Mouse (Mus musculus): ENCODE measurements around the gene Jam3. TPM values are rescaled to one million over a fixed set of nuclear protein-coding genes. Genes with fewer than 3 reads are reported as not detected.
"Not testable (repeated sequence)": the region's sequence is repeated elsewhere in the genome, so short reads cannot be mapped to it uniquely, and the experiment has no call there.

Jam3 gene
- polyA plus RNA-seq, 1 experiment from 2014 or later: 78.3 TPM

GRCm38 (mm10) chr9:27175241-27175640, 20.0 kb upstream of the Jam3 start:
- 88% methylated on average over 13 of the region's 13 CpGs for WGBS
- Histone ChIP-seq H3K4me2 (replicated peaks; ENCODE audit: low read depth, low read length) (no peak overlapping the region), H3K27me3 (ENCODE audit: control insufficient read depth, insufficient read depth, low read length) (no peaks in the 10 kb centered on the region), H3K9me3 (ENCODE audit: control insufficient read depth, low read length) (no peaks in the 10 kb centered on the region), H3K4me1 (ENCODE audit: control insufficient read depth, insufficient read depth, low read length) (no peaks in the 10 kb centered on the region), H3K4me3 (ENCODE audit: low read length) (no peak overlapping the region), H3K27ac (ENCODE audit: low read depth, low read length) (no peak overlapping the region), H3K36me3 (ENCODE audit: control insufficient read depth, insufficient read depth, low read length) (no peaks in the 10 kb centered on the region), H3K9ac (ENCODE audit: low read depth, low read length) (no peak overlapping the region)
- ATAC-seq (ENCODE audit: low FRiP score, low TSS enrichment): no peak

GRCm38 (mm10) chr9:27174079-27174478, 18.9 kb upstream of the Jam3 start:
- Histone ChIP-seq H3K27me3 (ENCODE audit: control insufficient read depth, insufficient read depth, low read length) (no peaks in the 10 kb centered on the region), H3K36me3 (ENCODE audit: control insufficient read depth, insufficient read depth, low read length) (no peaks in the 10 kb centered on the region), H3K9ac (ENCODE audit: low read depth, low read length) (no peak overlapping the region), H3K27ac (ENCODE audit: low read depth, low read length) (no peak overlapping the region), H3K4me3 (ENCODE audit: low read length) (no peak overlapping the region), H3K4me1 (ENCODE audit: control insufficient read depth, insufficient read depth, low read length) (no peaks in the 10 kb centered on the region), H3K4me2 (replicated peaks; ENCODE audit: low read depth, low read length) (no peak overlapping the region), H3K9me3 (ENCODE audit: control insufficient read depth, low read length) (no peaks in the 10 kb centered on the region)
- no peak for ATAC-seq (ENCODE audit: low FRiP score, low TSS enrichment)
- 58% methylated on average over 5 of the region's 5 CpGs for WGBS

- ATAC-seq (ENCODE audit: low FRiP score, low TSS enrichment): no peak
- no peak overlapping the region for H3K27ac ChIP-seq (ENCODE audit: low read depth, low read length)
Measured at GRCm38 (mm10) chr9:27173646-27174045, 18.4 kb upstream of the Jam3 start.

GRCm38 (mm10) chr9:27172839-27173238, 17.6 kb upstream of the Jam3 start:
- Histone ChIP-seq H3K9me3 (ENCODE audit: control insufficient read depth, low read length) (no peaks in the 10 kb centered on the region), H3K36me3 (ENCODE audit: control insufficient read depth, insufficient read depth, low read length) (no peaks in the 10 kb centered on the region), H3K4me1 (ENCODE audit: control insufficient read depth, insufficient read depth, low read length) (no peaks in the 10 kb centered on the region), H3K27me3 (ENCODE audit: control insufficient read depth, insufficient read depth, low read length) (no peaks in the 10 kb centered on the region), H3K27ac (ENCODE audit: low read depth, low read length) (no peak overlapping the region), H3K4me2 (replicated peaks; ENCODE audit: low read depth, low read length) (no peak overlapping the region), H3K9ac (ENCODE audit: low read depth, low read length) (no peak overlapping the region), H3K4me3 (ENCODE audit: low read length) (no peak overlapping the region)
- WGBS: 79% methylated on average over 6 of the region's 6 CpGs
- ATAC-seq (ENCODE audit: low FRiP score, low TSS enrichment): no peak

More at GRCm38 (mm10) chr9:27173646-27174045, 18.4 kb upstream of the Jam3 start:
- no peak overlapping the region for H3K4me2 ChIP-seq (replicated peaks; ENCODE audit: low read depth, low read length)
- no peak overlapping the region for H3K9ac ChIP-seq (ENCODE audit: low read depth, low read length)
- 81% methylated on average over 2 of the region's 2 CpGs for WGBS
- no peaks in the 10 kb centered on the region for H3K4me1 ChIP-seq (ENCODE audit: control insufficient read depth, insufficient read depth, low read length)
- no peaks in the 10 kb centered on the region for H3K36me3 ChIP-seq (ENCODE audit: control insufficient read depth, insufficient read depth, low read length)
- H3K9me3 ChIP-seq (ENCODE audit: control insufficient read depth, low read length): no peaks in the 10 kb centered on the region
- H3K27me3 ChIP-seq (ENCODE audit: control insufficient read depth, insufficient read depth, low read length): no peaks in the 10 kb centered on the region
- no peak overlapping the region for H3K4me3 ChIP-seq (ENCODE audit: low read length)

GRCm38 (mm10) chr9:27170726-27171125, 15.5 kb upstream of the Jam3 start:
- H3K4me1 ChIP-seq (ENCODE audit: control insufficient read depth, insufficient read depth, low read length): no peaks in the 10 kb centered on the region
- no peaks in the 10 kb centered on the region for H3K9me3 ChIP-seq (ENCODE audit: control insufficient read depth, low read length)
- H3K36me3 ChIP-seq (ENCODE audit: control insufficient read depth, insufficient read depth, low read length): no peaks in the 10 kb centered on the region
- no peak overlapping the region for H3K4me3 ChIP-seq (ENCODE audit: low read length)
- WGBS: 83% methylated on average over 3 of the region's 3 CpGs
- no peak overlapping the region for H3K4me2 ChIP-seq (replicated peaks; ENCODE audit: low read depth, low read length)
- no peak for ATAC-seq (ENCODE audit: low FRiP score, low TSS enrichment)
- H3K27ac ChIP-seq (ENCODE audit: low read depth, low read length): no peak overlapping the region
- H3K9ac ChIP-seq (ENCODE audit: low read depth, low read length): no peak overlapping the region
- no peaks in the 10 kb centered on the region for H3K27me3 ChIP-seq (ENCODE audit: control insufficient read depth, insufficient read depth, low read length)

- WGBS: 86% methylated on average over 1 of the region's 1 CpGs
- Histone ChIP-seq H3K9ac (ENCODE audit: low read depth, low read length) (no peak overlapping the region), H3K4me2 (replicated peaks; ENCODE audit: low read depth, low read length) (no peak overlapping the region), H3K9me3 (ENCODE audit: control insufficient read depth, low read length) (no peaks in the 10 kb centered on the region), H3K36me3 (ENCODE audit: control insufficient read depth, insufficient read depth, low read length) (no peaks in the 10 kb centered on the region), H3K27ac (ENCODE audit: low read depth, low read length) (no peak overlapping the region), H3K4me1 (ENCODE audit: control insufficient read depth, insufficient read depth, low read length) (no peaks in the 10 kb centered on the region), H3K4me3 (ENCODE audit: low read length) (no peak overlapping the region), H3K27me3 (ENCODE audit: control insufficient read depth, insufficient read depth, low read length) (no peaks in the 10 kb centered on the region)
- no peak for ATAC-seq (ENCODE audit: low FRiP score, low TSS enrichment)
Measured at GRCm38 (mm10) chr9:27166981-27167380, 11.8 kb upstream of the Jam3 start.

GRCm38 (mm10) chr9:27165596-27165995, 10.4 kb upstream of the Jam3 start:
- Histone ChIP-seq H3K4me2 (replicated peaks; ENCODE audit: low read depth, low read length) (no peak overlapping the region), H3K36me3 (ENCODE audit: control insufficient read depth, insufficient read depth, low read length) (no peaks in the 10 kb centered on the region), H3K27ac (ENCODE audit: low read depth, low read length) (no peak overlapping the region)

GRCm38 (mm10) chr9:27164957-27165356, 9.7 kb upstream of the Jam3 start:
- Histone ChIP-seq H3K4me1 (ENCODE audit: control insufficient read depth, insufficient read depth, low read length) (no peaks in the 10 kb centered on the region), H3K4me3 (ENCODE audit: low read length) (no peak overlapping the region), H3K4me2 (replicated peaks; ENCODE audit: low read depth, low read length) (no peak overlapping the region), H3K9ac (ENCODE audit: low read depth, low read length) (no peak overlapping the region), H3K27ac (ENCODE audit: low read depth, low read length) (no peak overlapping the region), H3K9me3 (ENCODE audit: control insufficient read depth, low read length) (no peaks in the 10 kb centered on the region), H3K36me3 (ENCODE audit: control insufficient read depth, insufficient read depth, low read length) (no peaks in the 10 kb centered on the region), H3K27me3 (ENCODE audit: control insufficient read depth, insufficient read depth, low read length) (no peaks in the 10 kb centered on the region)
- WGBS: 45% methylated on average over 2 of the region's 2 CpGs
- ATAC-seq (ENCODE audit: low FRiP score, low TSS enrichment): no peak

More at GRCm38 (mm10) chr9:27165596-27165995, 10.4 kb upstream of the Jam3 start:
- no peak overlapping the region for H3K9ac ChIP-seq (ENCODE audit: low read depth, low read length)
- no peaks in the 10 kb centered on the region for H3K4me1 ChIP-seq (ENCODE audit: control insufficient read depth, insufficient read depth, low read length)
- no peaks in the 10 kb centered on the region for H3K27me3 ChIP-seq (ENCODE audit: control insufficient read depth, insufficient read depth, low read length)
- WGBS: 67% methylated on average over 3 of the region's 3 CpGs
- no peaks in the 10 kb centered on the region for H3K9me3 ChIP-seq (ENCODE audit: control insufficient read depth, low read length)
- ATAC-seq (ENCODE audit: low FRiP score, low TSS enrichment): no peak
- H3K4me3 ChIP-seq (ENCODE audit: low read length): no peak overlapping the region

- not testable (repeated sequence) for H3K4me1 ChIP-seq (ENCODE audit: control insufficient read depth, insufficient read depth, low read length); H3K4me2 ChIP-seq (replicated peaks; ENCODE audit: low read depth, low read length); H3K36me3 ChIP-seq (ENCODE audit: control insufficient read depth, insufficient read depth, low read length); H3K4me3 ChIP-seq (ENCODE audit: low read length); H3K27me3 ChIP-seq (ENCODE audit: control insufficient read depth, insufficient read depth, low read length); ATAC-seq (ENCODE audit: low FRiP score, low TSS enrichment); H3K9ac ChIP-seq (ENCODE audit: low read depth, low read length); H3K27ac ChIP-seq (ENCODE audit: low read depth, low read length); H3K9me3 ChIP-seq (ENCODE audit: control insufficient read depth, low read length)
- WGBS: 72% methylated on average over 5 of the region's 5 CpGs
Measured at GRCm38 (mm10) chr9:27163661-27164060, 8.4 kb upstream of the Jam3 start.
